Mouse (Mus musculus): ENCODE data around the gene Tspan17. TPM values are rescaled to one million over a fixed set of nuclear protein-coding genes. Genes with fewer than 3 reads are reported as not detected.

The Tspan17 gene
- total RNA-seq, 4 experiments from 2014 or later: 15.5 to 26.0 (median 20.5) TPM

Other genes starting within 250 kb of the Tspan17 start
- 100 to 1,000 TPM; 213 to 249 (median 236) TPM for gene 4833439L19Rik, start 223.9 kb upstream of the Tspan17 start, total RNA-seq (2022)
- gene Arl10, start 214.4 kb upstream of the Tspan17 start, total RNA-seq (2022): 1 to 10 TPM in 3 of 4 experiments, under 1 TPM in 1; 0.87 to 3.5 (median 2.1) TPM
- 10 to 100 TPM; 14.8 to 18.9 (median 16.7) TPM for gene Nop16, start 199.3 kb upstream of the Tspan17 start, total RNA-seq (2022)
- gene Higd2a, start 199.2 kb upstream of the Tspan17 start, total RNA-seq (2022): 100 to 1,000 TPM; 131 to 155 (median 141) TPM
- gene Cltb, start 178.0 kb upstream of the Tspan17 start, total RNA-seq (2022): 100 to 1,000 TPM; 168 to 177 (median 172) TPM
- 10 to 100 TPM; 11.6 to 12.1 (median 11.9) TPM for gene Faf2, start 167.6 kb upstream of the Tspan17 start, total RNA-seq (2022)
- gene Rnf44, start 95.5 kb upstream of the Tspan17 start, total RNA-seq (2022): 10 to 100 TPM; 19.1 to 30.7 (median 27.9) TPM
- gene Cdhr2, start 87.9 kb upstream of the Tspan17 start, total RNA-seq (2022): not detected
- under 1 TPM in 2 of 4 experiments, not detected in 2; 0.05 to 0.07 TPM for gene Gprin1, start 39.5 kb upstream of the Tspan17 start, total RNA-seq (2022)
- under 1 TPM in 1 of 4 experiments, not detected in 3; 0.24 TPM for gene Sncb, start 22.8 kb upstream of the Tspan17 start, total RNA-seq (2022)
- gene Eif4e1b, start 5.4 kb upstream of the Tspan17 start, total RNA-seq (2022): not detected
- gene Unc5a, start 160.0 kb downstream of the Tspan17 start, total RNA-seq (2022): 10 to 100 TPM in 2 of 4 experiments, 1 to 10 TPM in 2; 8.6 to 10.9 (median 10.2) TPM
- under 1 TPM; 0.25 to 0.46 (median 0.31) TPM for gene Hk3, start 232.0 kb downstream of the Tspan17 start, total RNA-seq (2022)

Data from gastrocnemius, adult 8-10 months (tissue).